Mouse (Mus musculus) urinary bladder, postnatal 25 days (tissue): ENCODE results near the gene B3galnt1.
A peak's percentile ranks its signal among the peaks of the same experiment; 100 is the strongest.
"Not testable (repeated sequence)": the region's sequence is repeated elsewhere in the genome, so short reads cannot be mapped to it uniquely, and the experiment has no call there.

Experiments used
- DNase-seq: peaks from one replicate; pipeline ENCODE4 v3.0.0; 2022; ENCODE audit warnings: low spot score

B3galnt1 gene

DNA sequence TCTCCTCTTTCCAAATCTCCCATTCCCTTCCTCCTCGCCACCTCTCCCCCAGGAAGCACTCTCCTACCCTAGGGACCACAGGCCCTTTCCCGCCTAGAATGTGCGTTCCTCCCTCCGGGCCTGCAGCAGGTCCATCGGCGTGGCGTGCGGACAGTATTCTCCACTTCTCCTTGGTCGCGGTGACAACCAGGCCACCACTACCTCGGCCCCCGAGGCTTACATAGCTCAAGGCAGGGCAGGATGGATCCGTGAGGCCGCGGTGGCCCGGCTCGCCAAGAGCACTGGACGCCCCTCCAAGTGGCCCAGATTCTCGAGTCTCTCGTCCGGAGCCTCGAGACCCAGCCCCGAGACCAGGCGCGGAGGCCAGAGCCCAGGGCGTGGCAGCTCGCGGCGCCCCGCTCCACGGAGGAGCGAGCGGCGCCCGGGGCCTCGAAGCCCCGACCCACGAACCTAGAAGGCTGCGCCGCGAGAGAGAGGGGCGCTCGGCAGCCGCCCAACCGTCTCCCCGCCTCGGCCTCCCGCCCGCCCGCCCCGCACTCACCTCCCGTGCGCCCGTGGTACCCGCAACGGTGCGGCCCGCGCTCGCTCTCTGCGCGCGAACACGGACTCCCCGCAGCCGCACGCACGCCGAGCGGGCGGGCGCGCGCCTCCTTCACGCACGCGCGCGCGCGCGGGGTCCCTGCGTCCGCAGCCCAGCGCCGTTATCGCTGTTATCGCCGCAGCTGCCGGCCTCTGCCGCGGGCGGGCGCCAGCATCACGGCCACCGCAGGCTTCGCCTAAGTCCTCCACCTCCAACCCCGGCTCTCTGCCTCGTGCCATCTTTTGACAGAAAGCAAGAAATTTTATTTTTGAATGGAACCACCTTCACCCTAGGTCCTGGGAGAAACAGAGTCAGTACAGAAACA lies at the start of gene B3galnt1:
Gene B3galnt1, minus strand, starts transcription at position 700 of the 905 bp plus-strand sequence.
- peak; percentile 37 for DNase-seq

GRCm38 (mm10) chr3:69634521-69634920 lies 35.8 kb upstream of the B3galnt1 start:
- no peak for DNase-seq

GRCm38 (mm10) chr3:69633706-69634420 lies 35.1 kb upstream of the B3galnt1 start:
- DNase-seq = no peak

DNA sequence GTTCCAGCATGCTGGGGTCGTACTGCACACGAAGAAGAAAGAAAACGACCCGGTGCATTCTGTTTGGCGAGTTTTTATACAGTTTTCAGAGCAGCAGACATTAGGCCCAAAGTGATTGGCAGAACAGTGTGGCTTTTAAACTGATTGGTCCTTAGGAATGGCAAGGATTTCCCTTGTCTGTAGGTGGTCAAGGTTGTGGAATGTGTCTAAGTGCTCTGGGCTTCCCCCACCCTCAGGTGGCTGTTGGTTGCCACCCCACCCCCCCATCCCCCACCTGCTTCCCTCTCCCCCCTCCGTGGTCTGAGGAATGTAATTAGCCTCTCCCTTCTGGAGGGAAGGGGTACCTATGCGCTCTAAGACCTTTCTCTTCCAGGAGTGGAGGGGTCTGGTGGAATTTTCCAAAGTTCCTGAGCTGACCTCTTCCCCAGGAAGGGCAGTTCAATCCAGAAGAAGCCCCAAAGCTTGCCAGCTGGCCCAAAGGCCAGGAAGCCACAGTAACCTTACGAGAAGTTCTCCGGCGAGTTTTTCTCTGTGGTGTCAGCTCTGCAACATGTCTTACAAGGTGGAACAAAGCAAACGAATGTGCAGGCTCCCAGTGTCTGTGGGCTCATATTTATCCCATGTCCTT lies 28.3 kb upstream of the B3galnt1 start:
- no peak for DNase-seq

DNA sequence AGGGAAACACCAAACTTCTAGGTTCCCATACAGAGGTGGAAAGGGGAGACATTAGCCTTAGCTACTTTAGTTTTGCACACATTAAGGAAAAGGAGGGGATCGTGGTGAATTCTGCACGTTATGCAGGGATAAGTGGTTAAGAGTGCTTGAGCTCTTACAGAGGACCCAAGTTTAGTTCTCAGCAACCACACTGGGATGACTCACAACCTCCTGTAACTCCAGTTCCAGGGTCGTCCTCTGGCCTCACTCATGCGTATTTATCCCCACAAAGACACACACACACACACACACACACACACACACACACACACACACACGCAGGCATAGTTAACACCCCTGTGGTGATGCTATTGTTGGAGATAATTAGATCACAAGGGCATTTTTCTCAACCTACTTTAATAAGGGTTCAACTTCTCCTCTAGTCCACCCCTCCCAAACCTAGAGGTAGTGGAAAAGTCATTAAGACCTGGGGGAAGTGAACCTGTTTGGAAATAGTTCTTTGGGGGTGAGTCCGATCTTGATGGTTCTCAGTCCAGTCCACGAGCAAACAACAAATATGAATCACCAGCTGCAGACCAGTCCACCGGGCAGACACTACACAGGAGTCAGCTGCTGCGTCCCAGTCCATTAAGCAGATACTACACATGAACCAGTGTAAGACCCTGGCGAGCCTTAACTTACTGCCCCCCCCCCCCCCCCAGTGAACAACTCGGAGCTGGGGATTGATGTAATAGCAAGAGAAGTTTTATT lies 27.6 kb upstream of the B3galnt1 start:
- no peak for DNase-seq

GRCm38 (mm10) chr3:69624182-69624581 lies 25.4 kb upstream of the B3galnt1 start:
- DNase-seq = no peak

- DNase-seq = no peak
Measured at GRCm38 (mm10) chr3:69607909-69608308, 9.1 kb upstream of the B3galnt1 start.

DNA sequence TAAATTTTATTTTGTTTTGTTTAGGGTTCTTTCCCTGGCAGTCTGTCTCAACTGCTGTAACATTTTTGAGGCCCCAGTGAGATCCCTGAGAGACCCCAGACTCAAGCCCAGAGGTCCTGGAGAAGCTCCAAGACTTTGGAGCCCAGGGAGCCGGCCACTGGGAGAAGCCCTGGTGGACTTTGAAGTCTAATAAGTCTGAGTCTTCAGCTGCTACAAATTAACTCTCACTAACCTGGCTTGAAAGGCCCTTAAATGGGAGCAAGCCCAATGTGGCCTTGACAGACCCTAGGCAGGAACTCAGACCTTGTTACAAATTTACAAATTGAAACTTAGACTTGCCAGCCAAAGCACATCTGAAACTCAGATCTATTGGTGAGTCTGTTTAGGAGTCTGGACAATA lies 8.7 kb upstream of the B3galnt1 start:
- no peak for DNase-seq

- DNase-seq = no peak
Measured at GRCm38 (mm10) chr3:69606923-69607322, 8.2 kb upstream of the B3galnt1 start.

DNA sequence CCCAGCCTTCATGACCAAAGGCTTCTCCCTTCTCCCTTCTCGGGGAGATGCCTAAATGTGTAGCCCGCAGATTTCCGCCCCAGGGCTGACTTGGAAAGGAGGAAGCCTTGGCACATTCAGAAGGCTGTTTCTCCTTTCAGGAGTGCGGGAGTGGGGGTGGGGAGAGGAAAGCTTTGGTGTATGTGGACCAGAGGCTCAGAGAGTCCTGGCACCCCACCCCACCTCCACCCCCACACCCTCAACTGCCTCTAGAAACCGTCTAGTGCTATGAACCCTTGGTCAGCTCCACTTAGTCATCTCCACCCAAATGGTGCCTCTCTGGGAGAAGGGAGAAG lies 373 bp upstream of the B3galnt1 start:
- DNase-seq = no peak

- DNase-seq = no peak
Measured at GRCm38 (mm10) chr3:69597816-69598215, 944 bp downstream of the B3galnt1 start.

- DNase-seq = no peak
Measured at GRCm38 (mm10) chr3:69597211-69597610, 1.5 kb downstream of the B3galnt1 start.

GRCm38 (mm10) chr3:69596116-69596515 lies 2.6 kb downstream of the B3galnt1 start:
- no peak for DNase-seq

GRCm38 (mm10) chr3:69594071-69594470 lies 4.7 kb downstream of the B3galnt1 start:
- DNase-seq = no peak

- DNase-seq = no peak
Measured at GRCm38 (mm10) chr3:69593426-69593825, 5.3 kb downstream of the B3galnt1 start.

GRCm38 (mm10) chr3:69588101-69588760 lies 10.5 kb downstream of the B3galnt1 start:
- no peak for DNase-seq

DNA sequence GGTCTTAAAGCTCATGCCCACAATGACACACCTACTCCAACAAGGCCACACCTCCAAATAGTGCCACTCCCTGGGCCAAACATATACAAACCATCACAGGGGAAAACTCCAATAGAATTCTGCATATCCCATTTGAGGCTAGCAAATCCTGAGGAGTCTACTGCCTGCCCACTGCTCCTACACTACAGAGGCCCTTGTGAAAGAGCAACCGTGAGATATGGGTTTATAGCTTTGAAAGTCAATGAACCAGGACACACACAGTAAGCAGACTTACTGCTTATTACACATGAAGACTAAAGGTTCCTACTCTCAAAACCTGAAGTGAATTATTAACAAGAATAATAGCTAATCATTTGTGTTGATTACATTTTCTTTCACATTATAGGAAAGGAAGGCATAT lies 15.0 kb downstream of the B3galnt1 start:
- DNase-seq = no peak

DNA sequence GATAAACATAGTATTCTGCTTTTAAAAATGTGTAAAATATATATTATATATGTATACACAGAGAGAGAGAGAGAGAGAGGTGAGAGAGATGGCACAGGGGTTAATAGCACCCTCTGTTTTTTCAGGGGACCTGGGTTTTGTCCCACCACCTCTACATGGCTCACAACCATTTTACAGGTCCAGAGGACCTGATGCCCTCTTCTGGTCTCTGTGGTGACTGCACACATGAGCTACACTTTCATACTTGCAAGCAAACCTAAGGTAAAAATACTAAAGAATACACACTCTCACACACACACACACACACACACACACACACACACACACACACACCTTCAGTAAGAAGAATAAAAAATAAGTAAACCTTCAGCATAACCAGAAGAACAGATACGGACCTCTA lies 20.0 kb downstream of the B3galnt1 start:
- DNase-seq = no peak

DNA sequence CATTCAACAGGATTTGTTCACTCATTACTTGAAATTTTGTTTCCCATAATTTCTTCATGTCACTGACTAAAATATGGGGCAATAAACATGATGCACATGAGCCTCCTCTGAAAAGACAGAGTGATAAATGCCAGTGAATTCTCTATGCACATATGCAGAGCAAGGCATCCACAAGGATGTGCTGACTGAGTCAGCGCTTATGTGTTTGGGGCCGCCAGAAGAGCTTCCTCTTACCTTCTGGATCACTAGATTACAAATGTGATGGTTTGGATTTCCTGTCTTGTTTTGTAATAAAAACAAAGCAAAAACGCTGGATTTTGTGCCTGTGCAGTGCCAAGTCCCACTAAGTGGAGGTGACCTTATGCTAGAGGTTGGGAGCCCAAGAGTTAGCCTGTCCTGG lies 22.0 kb downstream of the B3galnt1 start:
- no peak for DNase-seq

- no peak for DNase-seq
Measured at GRCm38 (mm10) chr3:69575577-69575976, 23.2 kb downstream of the B3galnt1 start.

- DNase-seq = no peak
Measured at GRCm38 (mm10) chr3:69572561-69572960, 26.2 kb downstream of the B3galnt1 start.

GRCm38 (mm10) chr3:69565586-69565985 lies 33.2 kb downstream of the B3galnt1 start:
- not testable (repeated sequence) for DNase-seq
